Mouse (Mus musculus) heart, adult 9 months (tissue): ENCODE measurements around the gene Gm20809.
"Not testable (repeated sequence)": the region's sequence is repeated elsewhere in the genome, so short reads cannot be mapped to it uniquely, and the experiment has no call there.

Source experiments
- DNase-seq, 2 experiments: peaks; one replicate each; pipeline ENCODE4 v3.0.0; 2022; ENCODE audit warnings: low spot score in 2 of 2

Gm20809 gene

DNA sequence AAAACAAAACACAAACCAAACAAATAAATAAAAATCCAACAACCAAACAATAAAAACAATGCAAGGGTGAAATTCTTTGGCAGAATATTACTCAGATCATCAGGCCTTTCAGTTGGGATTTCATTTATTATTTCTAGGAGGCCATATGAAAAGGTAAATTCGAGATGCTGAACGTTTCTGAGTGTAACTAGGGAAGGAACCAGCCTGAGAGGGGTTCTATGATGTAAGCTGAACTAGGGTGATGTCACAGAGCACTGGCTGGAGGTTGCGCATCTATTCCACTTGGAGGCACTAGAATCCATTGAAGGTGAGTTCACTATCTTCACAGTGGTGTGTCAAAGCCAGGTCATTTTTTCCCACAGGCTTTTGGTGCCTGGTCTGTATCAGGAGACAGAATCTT lies at the start of gene Gm20809:
Gm20809 (plus strand) TSS at position 301 of the 400 bp plus-strand sequence.
- DNase-seq, result not testable (repeated sequence)
